Mouse (Mus musculus): ENCODE data around the gene Tacstd2.
"Not testable (repeated sequence)": the region's sequence is repeated elsewhere in the genome, so short reads cannot be mapped to it uniquely, and the experiment has no call there.

The Tacstd2 gene

GRCm38 (mm10) chr6:67535777-67536054, at the start of gene Tacstd2:
Gene Tacstd2, minus strand, starts transcription at chr6:67535796.
- DNase-seq = peak; percentile 49

GRCm38 (mm10) chr6:67566270-67566669, 30.7 kb upstream of the Tacstd2 start:
- no peak for DNase-seq

- DNase-seq = no peak
These were observed 19.8 kb upstream of the Tacstd2 start for GRCm38 (mm10) chr6:67555376-67555775.

GRCm38 (mm10) chr6:67549550-67549949, 14.0 kb upstream of the Tacstd2 start:
- peak; percentile 39 for DNase-seq

GRCm38 (mm10) chr6:67535005-67535776, 405 bp downstream of the Tacstd2 start:
- DNase-seq = peak; percentile 53

GRCm38 (mm10) chr6:67534191-67535004, 1.2 kb downstream of the Tacstd2 start:
- DNase-seq = no peak

GRCm38 (mm10) chr6:67532665-67533440, 2.7 kb downstream of the Tacstd2 start:
- DNase-seq = peak; percentile 74

GRCm38 (mm10) chr6:67531822-67532162, 3.8 kb downstream of the Tacstd2 start:
- DNase-seq = no peak

GRCm38 (mm10) chr6:67530992-67531821, 4.4 kb downstream of the Tacstd2 start:
- DNase-seq = peak; percentile 53

- no peak for DNase-seq
These were observed 9.2 kb downstream of the Tacstd2 start for GRCm38 (mm10) chr6:67526356-67526755.

GRCm38 (mm10) chr6:67510752-67511151, 24.8 kb downstream of the Tacstd2 start:
- peak; percentile 71 for DNase-seq

GRCm38 (mm10) chr6:67501938-67502337, 33.7 kb downstream of the Tacstd2 start:
- DNase-seq = not testable (repeated sequence)

- DNase-seq = no peak
These were observed 43.8 kb downstream of the Tacstd2 start, which contains the start of gene Il23r for GRCm38 (mm10) chr6:67491755-67492154. Gene Il23r, minus strand, starts transcription at chr6:67491855.

Data from kidney, postnatal 10 days (tissue).